Mouse (Mus musculus) bone marrow, adult 2 months (tissue): ENCODE measurements around the gene Grm8. TPM values are rescaled to one million over a fixed set of nuclear protein-coding genes. Genes with fewer than 3 reads are reported as not detected.
"Not testable (repeated sequence)": the region's sequence is repeated elsewhere in the genome, so short reads cannot be mapped to it uniquely, and the experiment has no call there.

ENCODE experiments used
- H3K27ac ChIP-seq: fragments of 200-500 bp; 2 replicates; pipeline ENCODE4 v1.5.1; 2012; ENCODE audit warnings: low read depth, mild to moderate bottlenecking, control low read depth, inconsistent platforms, low read length; ENCODE audit not compliant: control insufficient read depth, poor library complexity, insufficient read depth
- H3K4me1 ChIP-seq: fragments of 200-500 bp; 2 replicates; pipeline ENCODE4 v1.6.1; 2011; ENCODE audit warnings: low read length; ENCODE audit not compliant: control insufficient read depth, insufficient read depth
- H3K4me3 ChIP-seq: fragments of 200-500 bp; replicated peaks from 2 replicates; pipeline ENCODE3; 2011; ENCODE audit warnings: mild to moderate bottlenecking, low read depth, low read length, control low read depth; ENCODE audit not compliant: control insufficient read depth
- CTCF ChIP-seq: fragments of 200-500 bp; IDR thresholded peaks from 2 replicates; pipeline ENCODE4 v1.5.1; 2011; ENCODE audit warnings: low read length, control low read depth; ENCODE audit not compliant: control insufficient read depth, insufficient read depth
- POLR2A ChIP-seq: fragments of 200-500 bp; IDR thresholded peaks from 2 replicates; pipeline ENCODE4 v1.6.1; 2011; ENCODE audit warnings: low read depth, mild to moderate bottlenecking, control low read depth, low read length, borderline replicate concordance; ENCODE audit not compliant: control insufficient read depth
- WGBS: fragments of 180-500 bp; shearing (Covaris S2); methylation state at CpG from one replicate; pipeline ENCODE4 v1.1.7; 2018; 5-methylcytosine and 5-hydroxymethylcytosine counted together
- polyA plus RNA-seq: library from polyadenylated mRNA; stranded (reverse); fragments of >200 nt; gene quantifications from 2 replicates; pipeline ENCODE4 v1.2.4, GENCODE M21; 2011; ENCODE audit warnings: low replicate concordance; ENCODE audit not compliant: missing spikeins, insufficient read depth, insufficient read length

Grm8 gene
- polyA plus RNA-seq, 1 experiment: 0.80 TPM

DNA sequence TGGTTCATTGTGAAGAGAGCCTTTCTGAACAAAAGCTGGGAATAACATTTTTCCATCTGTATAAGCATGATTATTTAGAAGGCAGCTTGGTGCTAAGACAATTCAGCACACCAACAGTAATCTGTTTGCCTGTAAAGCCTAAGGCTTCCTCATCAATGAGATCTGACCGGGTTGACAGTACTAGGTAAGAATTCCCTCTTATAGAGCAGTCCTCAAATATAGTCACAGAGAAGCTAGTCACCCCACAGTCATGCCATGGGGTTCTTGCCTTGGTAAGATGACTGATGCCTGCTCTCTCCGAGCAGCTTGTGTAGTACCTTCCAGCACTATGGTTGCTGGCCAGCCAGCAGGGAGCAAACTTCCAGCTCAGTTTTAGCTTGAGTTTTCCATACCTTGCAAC lies 246.6 kb downstream of the Grm8 start:
- WGBS: 85% methylated on average over 2 of the region's 2 CpGs
- no peak overlapping the region for H3K27ac ChIP-seq
- no peaks in the 10 kb centered on the region for H3K4me1 ChIP-seq
- TF ChIP-seq POLR2A: no peak
- no peak overlapping the region for H3K4me3 ChIP-seq

GRCm38 (mm10) chr6:27887922-27888321 lies 247.1 kb downstream of the Grm8 start:
- TF ChIP-seq POLR2A (no peak), CTCF (no peak)
- Histone ChIP-seq H3K4me3 (no peak overlapping the region), H3K4me1 (no peaks in the 10 kb centered on the region), H3K27ac (no peak overlapping the region)
- 67% methylated on average over 1 of the region's 1 CpGs for WGBS

- Histone ChIP-seq H3K4me1 (no peaks in the 10 kb centered on the region), H3K27ac (no peak overlapping the region), H3K4me3 (no peak overlapping the region)
- 50% methylated on average over 1 of the region's 1 CpGs for WGBS
- no peak for TF ChIP-seq CTCF
- no peak for TF ChIP-seq POLR2A
Measured at GRCm38 (mm10) chr6:27885786-27886185, 249.2 kb downstream of the Grm8 start.

DNA sequence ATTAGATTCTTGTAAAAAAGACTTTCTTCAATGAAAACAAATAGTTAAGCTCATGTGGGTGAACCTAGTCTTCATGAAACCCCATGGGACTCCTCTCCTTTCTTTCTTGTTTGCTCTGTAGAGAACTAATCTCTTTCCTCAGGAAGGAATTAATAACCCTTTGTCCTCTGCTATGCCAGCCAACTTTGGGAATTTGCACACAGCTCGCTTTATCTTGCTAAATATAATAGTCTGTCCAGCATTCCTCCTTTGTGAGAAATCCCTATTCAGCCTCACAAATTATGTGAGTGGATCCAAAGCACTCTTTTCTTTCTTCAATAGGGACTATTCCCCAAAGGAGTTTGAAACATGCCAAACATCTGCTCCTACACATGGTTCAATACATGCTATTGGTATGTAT lies 285.3 kb downstream of the Grm8 start:
- H3K4me3 ChIP-seq: no peak overlapping the region
- H3K4me1 ChIP-seq: no peaks in the 10 kb centered on the region
- TF ChIP-seq CTCF: no peak
- TF ChIP-seq POLR2A: no peak
- WGBS: 69% methylated on average over 1 of the region's 1 CpGs
- H3K27ac ChIP-seq: no peak overlapping the region

DNA sequence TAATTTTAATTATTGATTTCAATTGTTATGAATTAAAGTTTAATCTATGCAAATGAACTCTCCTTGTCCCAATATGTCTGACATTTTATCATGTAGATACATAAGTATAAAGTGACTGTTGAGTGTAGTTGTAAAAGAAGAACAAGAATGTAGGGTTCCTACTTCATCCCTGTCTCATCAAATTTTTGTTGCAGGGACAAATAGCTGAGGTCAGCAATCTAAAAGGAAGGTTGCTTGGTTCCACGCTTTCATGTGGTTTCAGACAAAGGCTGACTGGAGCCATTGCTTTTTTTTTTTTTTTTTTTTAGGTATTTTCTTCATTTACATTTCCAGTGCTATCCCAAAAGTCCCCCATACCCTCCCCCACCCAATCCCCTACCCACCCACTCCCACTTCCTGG lies 298.8 kb downstream of the Grm8 start:
- 73% methylated on average over 1 of the region's 1 CpGs for WGBS
- TF ChIP-seq POLR2A: no peak
- no peak for TF ChIP-seq CTCF
- Histone ChIP-seq H3K4me3 (no peak overlapping the region), H3K27ac (no peak overlapping the region), H3K4me1 (no peaks in the 10 kb centered on the region)

GRCm38 (mm10) chr6:27819735-27820134 lies 315.2 kb downstream of the Grm8 start:
- H3K4me3 ChIP-seq, H3K27ac ChIP-seq, H3K4me1 ChIP-seq: not testable (repeated sequence)
- WGBS: 82% methylated on average over 2 of the region's 2 CpGs

DNA sequence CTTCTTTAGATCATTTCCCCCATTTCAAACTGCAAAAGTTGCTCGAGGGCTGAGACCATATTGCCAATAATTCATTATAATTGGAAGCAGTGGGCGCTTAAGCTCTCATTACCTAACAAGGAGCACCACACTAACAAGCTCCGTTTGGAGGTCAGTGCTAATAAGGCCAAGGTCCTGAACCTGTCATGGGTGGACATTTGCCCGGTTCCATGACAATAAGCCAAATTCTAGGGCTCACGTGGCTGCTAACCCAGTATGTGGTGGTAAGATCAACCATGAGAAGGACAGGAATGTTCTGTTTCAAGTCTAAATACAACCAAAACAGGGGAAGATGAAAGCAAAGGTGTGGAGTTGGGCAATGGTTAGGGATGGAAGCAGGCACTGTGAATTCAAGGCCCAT lies 322.2 kb downstream of the Grm8 start:
- TF ChIP-seq POLR2A (no peak), CTCF (no peak)
- WGBS: 72% methylated on average over 5 of the region's 5 CpGs
- H3K4me1 ChIP-seq: no peaks in the 10 kb centered on the region

DNA sequence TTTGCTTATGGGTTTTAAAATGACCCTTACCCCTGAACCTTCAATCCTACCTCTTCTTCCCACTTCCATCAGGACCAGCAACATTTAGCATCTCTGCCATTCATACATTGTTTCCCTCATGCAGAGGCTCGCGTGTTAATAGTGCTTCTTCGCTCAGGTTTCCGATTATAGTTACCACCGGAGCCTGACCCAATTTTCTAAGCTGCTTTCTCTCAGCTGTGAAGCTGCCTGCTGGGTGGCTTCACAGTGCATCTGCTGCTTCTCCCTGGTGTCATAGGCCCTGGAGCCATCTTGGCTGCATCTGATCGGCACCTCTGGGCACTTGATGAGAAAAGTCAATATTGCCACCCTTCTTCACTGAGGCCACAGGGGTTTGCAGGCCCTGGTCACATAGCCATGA lies 325.0 kb downstream of the Grm8 start:
- no peak for TF ChIP-seq POLR2A
- 90% methylated on average over 6 of the region's 6 CpGs for WGBS
- Histone ChIP-seq H3K4me3 (no peak overlapping the region), H3K4me1 (no peaks in the 10 kb centered on the region), H3K27ac (no peak overlapping the region)

More for the DNA sequence above, 322.2 kb downstream of the Grm8 start:
- Histone ChIP-seq H3K27ac (no peak overlapping the region), H3K4me3 (no peak overlapping the region)

GRCm38 (mm10) chr6:27806741-27807140 lies 328.2 kb downstream of the Grm8 start:
- TF ChIP-seq CTCF (no peak), POLR2A (no peak)
- H3K4me3 ChIP-seq: no peak overlapping the region
- H3K4me1 ChIP-seq: no peaks in the 10 kb centered on the region
- no peak overlapping the region for H3K27ac ChIP-seq
